Mouse (Mus musculus) neural tube, embryonic 14.5 days (tissue): ENCODE measurements around the gene Soat1. TPM values are rescaled to one million over a fixed set of nuclear protein-coding genes. Genes with fewer than 3 reads are reported as not detected.

Source experiments
- ATAC-seq: fragments of 200-750 bp; cut with Nextera tagmentation; 2 replicates; pipeline ENCODE4 v1.8.0; 2017; ENCODE audit warnings: low read depth, mild to moderate bottlenecking, moderate TSS enrichment, moderate library complexity
- H3K27ac ChIP-seq: fragments of 300-500 bp; sonication (generic); 2 replicates; pipeline ENCODE4 v1.5.1; 2014; ENCODE audit warnings: low read depth, mild to moderate bottlenecking, control low read depth, low read length, moderate library complexity, mixed read lengths
- H3K27me3 ChIP-seq: fragments of 300-500 bp; sonication (generic); 2 replicates; pipeline ENCODE4 v1.6.1; 2014; ENCODE audit warnings: low read length; ENCODE audit not compliant: control insufficient read depth, insufficient read depth
- H3K36me3 ChIP-seq: fragments of 300-500 bp; sonication (generic); 2 replicates; pipeline ENCODE4 v1.6.1; 2014; ENCODE audit warnings: low read length, mixed read lengths; ENCODE audit not compliant: control insufficient read depth, insufficient read depth
- H3K4me1 ChIP-seq: fragments of 300-500 bp; sonication (generic); 2 replicates; pipeline ENCODE4 v1.6.1; 2014; ENCODE audit warnings: low read length; ENCODE audit not compliant: control insufficient read depth, insufficient read depth
- H3K4me2 ChIP-seq: fragments of 300-500 bp; sonication (generic); 2 replicates; pipeline ENCODE4 v1.6.1; 2014; ENCODE audit warnings: mild to moderate bottlenecking, low read depth, low read length, control low read depth
- H3K4me3 ChIP-seq: fragments of 300-500 bp; sonication (generic); 2 replicates; pipeline ENCODE4 v1.5.1; 2014; ENCODE audit warnings: low read depth, low read length, control low read depth, mixed read lengths
- H3K9ac ChIP-seq: fragments of 300-500 bp; sonication (generic); replicated peaks from 2 replicates; pipeline ENCODE4 v1.6.1; 2014; ENCODE audit warnings: low read depth, mild to moderate bottlenecking, control low read depth, low read length, mixed read lengths
- H3K9me3 ChIP-seq: fragments of 300-500 bp; sonication (generic); 2 replicates; pipeline ENCODE4 v1.6.1; 2016; ENCODE audit warnings: low read length; ENCODE audit not compliant: control insufficient read depth
- WGBS: fragments of 180-500 bp; shearing (Covaris S2); extraction: QIAGEN DNeasy Blood & Tissue Kit; methylation state at CpG from one replicate; pipeline ENCODE4 v1.1.7; 2014; 5-methylcytosine and 5-hydroxymethylcytosine counted together
- polyA plus RNA-seq: library from polyadenylated mRNA; unstranded; fragments of >200 nt; fragmentation: Nextera tagmentation; extraction: Ambion mirVana; gene quantifications from 2 replicates; pipeline ENCODE4 v1.2.1, GENCODE M21; 2014

Soat1 gene
- polyA plus RNA-seq, 1 experiment from 2014 or later = 8.9 TPM

- ATAC-seq = no peak
- 88% methylated on average over 3 of the region's 3 CpGs for WGBS
- Histone ChIP-seq H3K9ac (no peak overlapping the region), H3K36me3 (no peaks in the 10 kb centered on the region), H3K4me3 (no peak overlapping the region), H3K4me2 (no peak overlapping the region), H3K27me3 (no peaks in the 10 kb centered on the region), H3K9me3 (no peaks in the 10 kb centered on the region), H3K4me1 (no peaks in the 10 kb centered on the region), H3K27ac (no peak overlapping the region)
Measured at GRCm38 (mm10) chr1:156459690-156460089, 14.4 kb downstream of the Soat1 start.

GRCm38 (mm10) chr1:156458391-156459060 is 15.6 kb downstream of the Soat1 start:
- Histone ChIP-seq H3K9ac (no peak overlapping the region), H3K27me3 (no peaks in the 10 kb centered on the region), H3K27ac (no peak overlapping the region), H3K9me3 (no peaks in the 10 kb centered on the region), H3K4me1 (no peaks in the 10 kb centered on the region), H3K36me3 (no peaks in the 10 kb centered on the region), H3K4me2 (no peak overlapping the region), H3K4me3 (no peak overlapping the region)
- WGBS = 85% methylated on average over 8 of the region's 8 CpGs
- no peak for ATAC-seq

GRCm38 (mm10) chr1:156455005-156455758 is 18.9 kb downstream of the Soat1 start:
- Histone ChIP-seq H3K4me3 (no peak overlapping the region), H3K36me3 (no peaks in the 10 kb centered on the region), H3K27me3 (no peaks in the 10 kb centered on the region), H3K9ac (no peak overlapping the region), H3K27ac (no peak overlapping the region), H3K9me3 (no peaks in the 10 kb centered on the region), H3K4me1 (no peaks in the 10 kb centered on the region), H3K4me2 (no peak overlapping the region)
- WGBS = 92% methylated on average over 2 of the region's 2 CpGs
- no peak for ATAC-seq

- no peak for ATAC-seq
- Histone ChIP-seq H3K4me2 (no peak overlapping the region), H3K9ac (no peak overlapping the region), H3K4me1 (no peaks in the 10 kb centered on the region), H3K27me3 (no peaks in the 10 kb centered on the region), H3K9me3 (no peaks in the 10 kb centered on the region), H3K27ac (no peak overlapping the region), H3K36me3 (no peaks in the 10 kb centered on the region), H3K4me3 (no peak overlapping the region)
- WGBS = 45% methylated on average over 7 of the region's 7 CpGs
Measured at GRCm38 (mm10) chr1:156454384-156454783, 19.7 kb downstream of the Soat1 start.

GRCm38 (mm10) chr1:156453876-156454275 is 20.3 kb downstream of the Soat1 start:
- ATAC-seq = no peak
- no peaks in the 10 kb centered on the region for H3K4me1 ChIP-seq
- no peak overlapping the region for H3K4me3 ChIP-seq
- no peak overlapping the region for H3K27ac ChIP-seq
- WGBS = 75% methylated on average over 10 of the region's 10 CpGs
- H3K9me3 ChIP-seq = no peaks in the 10 kb centered on the region
- H3K27me3 ChIP-seq = no peaks in the 10 kb centered on the region
- no peaks in the 10 kb centered on the region for H3K36me3 ChIP-seq
- H3K9ac ChIP-seq = no peak overlapping the region
- no peak overlapping the region for H3K4me2 ChIP-seq

GRCm38 (mm10) chr1:156450478-156450877 is 23.7 kb downstream of the Soat1 start:
- ATAC-seq = no peak
- Histone ChIP-seq H3K27ac (no peak overlapping the region), H3K36me3 (no peaks in the 10 kb centered on the region), H3K4me3 (no peak overlapping the region), H3K4me1 (no peaks in the 10 kb centered on the region), H3K4me2 (no peak overlapping the region), H3K9ac (no peak overlapping the region), H3K9me3 (no peaks in the 10 kb centered on the region), H3K27me3 (no peaks in the 10 kb centered on the region)
- 39% methylated on average over 4 of the region's 4 CpGs for WGBS

GRCm38 (mm10) chr1:156449691-156450090 is 24.4 kb downstream of the Soat1 start:
- no peaks in the 10 kb centered on the region for H3K27me3 ChIP-seq
- H3K27ac ChIP-seq = no peak overlapping the region
- no peak for ATAC-seq
- no peaks in the 10 kb centered on the region for H3K36me3 ChIP-seq
- WGBS = 84% methylated on average over 17 of the region's 17 CpGs
- no peaks in the 10 kb centered on the region for H3K4me1 ChIP-seq
- no peak overlapping the region for H3K4me2 ChIP-seq
- H3K4me3 ChIP-seq = no peak overlapping the region
- H3K9me3 ChIP-seq = no peaks in the 10 kb centered on the region
- H3K9ac ChIP-seq = no peak overlapping the region

GRCm38 (mm10) chr1:156449089-156449488 is 25.0 kb downstream of the Soat1 start:
- no peak overlapping the region for H3K9ac ChIP-seq
- no peaks in the 10 kb centered on the region for H3K27me3 ChIP-seq
- H3K27ac ChIP-seq = no peak overlapping the region
- H3K9me3 ChIP-seq = no peaks in the 10 kb centered on the region
- no peak overlapping the region for H3K4me2 ChIP-seq
- no peak for ATAC-seq
- no peak overlapping the region for H3K4me3 ChIP-seq
- no peaks in the 10 kb centered on the region for H3K4me1 ChIP-seq
- 85% methylated on average over 7 of the region's 7 CpGs for WGBS
- H3K36me3 ChIP-seq = no peaks in the 10 kb centered on the region

- Histone ChIP-seq H3K9me3 (no peaks in the 10 kb centered on the region), H3K27ac (no peak overlapping the region), H3K4me3 (no peak overlapping the region), H3K36me3 (no peaks in the 10 kb centered on the region; the same call in 1 of the 2 replicates), H3K27me3 (no peaks in the 10 kb centered on the region), H3K4me2 (no peak overlapping the region), H3K9ac (no peak overlapping the region), H3K4me1 (no peaks in the 10 kb centered on the region)
- no peak for ATAC-seq
- 84% methylated on average over 1 of the region's 1 CpGs for WGBS
Measured at GRCm38 (mm10) chr1:156445049-156445448, 29.1 kb downstream of the Soat1 start.
